Mouse (Mus musculus): ENCODE data around the gene Rps3. TPM values are rescaled to one million over a fixed set of nuclear protein-coding genes. Genes with fewer than 3 reads are reported as not detected.

Rps3 gene
- polyA plus RNA-seq, 1 experiment, result 1,504 TPM

DNA sequence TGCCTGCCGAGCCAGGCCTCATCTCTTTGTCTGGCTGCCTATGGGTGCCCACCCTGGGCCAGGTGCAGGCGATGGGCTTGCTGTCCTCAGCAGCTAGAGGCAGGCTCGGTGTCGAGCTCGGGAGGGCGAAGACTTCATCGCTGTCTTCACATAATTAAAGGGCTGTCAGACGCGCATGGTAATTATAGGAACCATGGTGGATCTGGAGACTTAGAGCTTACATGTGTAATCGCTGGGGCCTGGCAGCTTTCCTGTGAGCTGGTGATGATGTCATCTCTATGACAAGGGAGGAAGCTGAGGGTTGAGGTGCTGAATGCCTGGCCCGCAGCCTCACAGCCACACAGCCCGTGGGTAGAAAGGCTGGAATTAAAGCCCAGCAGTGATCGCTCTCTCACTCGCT is 51.3 kb downstream of the Rps3 start:
- Histone ChIP-seq H3K27ac (ENCODE audit: insufficient read depth, low read length) (no peak overlapping the region), H3K4me3 (ENCODE audit: insufficient read depth, low read length) (no peak overlapping the region), H3K4me1 (ENCODE audit: control insufficient read depth, insufficient read depth, low read length) (peaks cover 6% of the 10 kb centered on the region)
- TF ChIP-seq CTCF (IDR thresholded peaks at IDR 0.05; ENCODE audit: borderline replicate concordance, insufficient read depth, low read length) (no peak), POLR2A (IDR thresholded peaks at IDR 0.05; ENCODE audit: low read depth, low read length) (no peak)

DNA sequence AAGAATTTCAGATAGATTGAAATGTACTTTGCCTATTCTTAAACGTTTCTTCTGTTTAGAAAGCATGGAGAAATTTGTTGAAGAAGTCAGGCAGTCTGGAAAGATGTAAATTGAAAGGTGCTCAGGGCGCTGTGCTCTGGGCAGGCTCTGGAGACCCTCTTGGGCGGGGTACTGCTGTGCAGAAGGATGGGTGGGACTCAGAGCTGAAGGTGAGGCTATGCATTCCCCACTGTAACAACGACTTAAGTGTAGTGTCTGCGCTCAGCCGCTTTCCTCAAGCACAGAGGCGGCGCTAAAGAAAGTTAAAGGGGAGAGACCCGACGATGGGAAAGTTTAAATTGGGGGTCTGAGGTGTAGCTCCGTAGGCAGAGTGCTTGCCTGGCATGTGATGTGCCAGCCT is 53.3 kb downstream of the Rps3 start:
- Histone ChIP-seq H3K27ac (ENCODE audit: insufficient read depth, low read length) (no peak overlapping the region), H3K4me3 (ENCODE audit: insufficient read depth, low read length) (no peak overlapping the region), H3K4me1 (ENCODE audit: control insufficient read depth, insufficient read depth, low read length) (peaks cover 9% of the 10 kb centered on the region)
- TF ChIP-seq POLR2A (IDR thresholded peaks at IDR 0.05; ENCODE audit: low read depth, low read length), result no peak
- TF ChIP-seq CTCF (IDR thresholded peaks at IDR 0.05; ENCODE audit: borderline replicate concordance, insufficient read depth, low read length), result no peak

DNA sequence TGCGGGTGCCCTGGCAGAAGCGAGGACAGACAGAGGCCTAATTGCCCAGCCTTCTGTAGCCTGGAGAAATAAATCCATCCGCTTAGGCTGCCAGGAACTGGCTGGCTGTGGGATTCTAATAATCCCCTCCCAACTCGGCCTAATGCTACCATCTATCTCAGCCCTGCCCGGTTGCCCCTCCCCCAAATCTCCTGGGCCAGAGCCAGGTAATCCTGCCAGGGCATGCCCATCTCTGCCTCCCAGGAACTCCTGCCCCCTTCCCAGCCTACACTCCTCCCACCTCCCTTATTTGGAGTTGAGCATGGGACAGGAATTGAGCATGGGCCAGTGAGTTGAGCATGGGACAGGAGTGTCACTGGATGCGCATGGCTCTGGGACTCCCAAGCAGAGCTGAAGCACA is 53.8 kb downstream of the Rps3 start:
- H3K4me1 ChIP-seq (ENCODE audit: control insufficient read depth, insufficient read depth, low read length), result peaks cover 9% of the 10 kb centered on the region
- no peak overlapping the region for H3K4me3 ChIP-seq (ENCODE audit: insufficient read depth, low read length)
- TF ChIP-seq CTCF (IDR thresholded peaks at IDR 0.05; ENCODE audit: borderline replicate concordance, insufficient read depth, low read length) (no peak), POLR2A (IDR thresholded peaks at IDR 0.05; ENCODE audit: low read depth, low read length) (no peak)
- no peak overlapping the region for H3K27ac ChIP-seq (ENCODE audit: insufficient read depth, low read length)

DNA sequence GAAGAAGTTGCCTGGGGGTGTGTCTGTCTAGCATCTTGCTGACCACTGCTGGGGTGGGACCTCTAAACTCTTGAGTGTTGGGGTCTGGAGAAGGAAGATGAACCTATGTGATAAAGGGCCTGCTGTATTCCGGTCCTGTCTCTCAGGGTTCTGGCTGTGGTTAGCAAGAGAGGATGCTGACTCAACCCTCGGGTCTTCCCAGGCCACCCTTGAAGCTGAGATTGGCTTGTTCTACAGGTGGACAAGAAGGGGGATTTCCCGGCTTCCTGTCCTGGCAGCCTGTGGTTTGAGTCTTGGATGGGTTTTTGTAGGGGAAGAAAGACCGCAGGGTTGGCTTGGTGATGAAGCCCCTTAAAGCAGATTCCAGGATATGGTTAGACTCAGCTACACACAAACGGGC is 54.7 kb downstream of the Rps3 start:
- H3K4me1 ChIP-seq (ENCODE audit: control insufficient read depth, insufficient read depth, low read length), result peaks cover 9% of the 10 kb centered on the region
- H3K4me3 ChIP-seq (ENCODE audit: insufficient read depth, low read length), result no peak overlapping the region
- TF ChIP-seq CTCF (IDR thresholded peaks at IDR 0.05; ENCODE audit: borderline replicate concordance, insufficient read depth, low read length) (no peak), POLR2A (IDR thresholded peaks at IDR 0.05; ENCODE audit: low read depth, low read length) (no peak)
- no peak overlapping the region for H3K27ac ChIP-seq (ENCODE audit: insufficient read depth, low read length)

DNA sequence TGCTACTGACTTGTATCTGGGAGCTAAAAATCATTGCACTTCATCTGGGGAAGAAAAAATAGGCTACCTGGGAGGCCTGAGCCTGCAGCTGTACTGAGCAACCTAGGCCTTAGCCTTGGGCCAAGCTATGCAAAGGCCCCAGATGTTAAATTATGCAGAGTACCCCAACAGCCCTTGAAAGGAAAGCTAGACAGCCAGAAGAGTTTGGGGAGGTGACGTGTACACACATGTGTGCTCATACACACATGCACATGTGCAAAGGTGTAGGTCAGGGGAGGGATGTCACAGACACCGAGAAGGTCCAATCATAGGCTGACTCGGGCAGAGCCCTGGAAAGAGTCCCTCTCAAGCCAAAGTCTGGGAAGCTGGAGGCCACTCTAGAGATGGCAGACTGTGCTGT is 55.6 kb downstream of the Rps3 start:
- Histone ChIP-seq H3K27ac (ENCODE audit: insufficient read depth, low read length) (no peak overlapping the region), H3K4me3 (ENCODE audit: insufficient read depth, low read length) (no peak overlapping the region), H3K4me1 (ENCODE audit: control insufficient read depth, insufficient read depth, low read length) (peaks cover 9% of the 10 kb centered on the region)
- no peak for TF ChIP-seq POLR2A (IDR thresholded peaks at IDR 0.05; ENCODE audit: low read depth, low read length)

Other genes starting within 250 kb of the Rps3 start
- 7.4 and 11.0 TPM in 2 replicates for gene Mogat2, start 245.1 kb downstream of the Rps3 start, polyA plus RNA-seq (2011; ENCODE audit: insufficient read length, low read depth, missing spikeins)
- gene Map6, start 216.3 kb downstream of the Rps3 start, polyA plus RNA-seq (2011; ENCODE audit: insufficient read length, low read depth, missing spikeins), result 52.9 and 77.8 TPM in 2 replicates
- 2,134 and 2,700 TPM in 2 replicates for gene Serpinh1, start 130.5 kb downstream of the Rps3 start, polyA plus RNA-seq (2011; ENCODE audit: insufficient read length, low read depth, missing spikeins)
- gene Gdpd5, start 102.3 kb downstream of the Rps3 start, polyA plus RNA-seq (2011; ENCODE audit: insufficient read length, low read depth, missing spikeins), result 12.0 and 12.6 TPM in 2 replicates
- gene Klhl35, start 17.7 kb downstream of the Rps3 start, polyA plus RNA-seq (2011; ENCODE audit: insufficient read length, low read depth, missing spikeins), result not detected in 2 replicates
- gene Arrb1, start 51.7 kb upstream of the Rps3 start, polyA plus RNA-seq (2011; ENCODE audit: insufficient read length, low read depth, missing spikeins), result 6.4 and 6.6 TPM in 2 replicates
- gene Tpbgl, start 143.4 kb upstream of the Rps3 start, polyA plus RNA-seq (2011; ENCODE audit: insufficient read length, low read depth, missing spikeins), result 0.17 and 0.28 TPM in 2 replicates
- gene Slco2b1, start 227.6 kb upstream of the Rps3 start, polyA plus RNA-seq (2011; ENCODE audit: insufficient read length, low read depth, missing spikeins), result 0.23 TPM in 1 of 2 replicates, not detected in the other
- not detected in 2 replicates for gene Olfr520, start 246.5 kb upstream of the Rps3 start, polyA plus RNA-seq (2011; ENCODE audit: insufficient read length, low read depth, missing spikeins)